21 mouse cellular contexts compared by ENCODE assay signal in the genomic region with DNA sequence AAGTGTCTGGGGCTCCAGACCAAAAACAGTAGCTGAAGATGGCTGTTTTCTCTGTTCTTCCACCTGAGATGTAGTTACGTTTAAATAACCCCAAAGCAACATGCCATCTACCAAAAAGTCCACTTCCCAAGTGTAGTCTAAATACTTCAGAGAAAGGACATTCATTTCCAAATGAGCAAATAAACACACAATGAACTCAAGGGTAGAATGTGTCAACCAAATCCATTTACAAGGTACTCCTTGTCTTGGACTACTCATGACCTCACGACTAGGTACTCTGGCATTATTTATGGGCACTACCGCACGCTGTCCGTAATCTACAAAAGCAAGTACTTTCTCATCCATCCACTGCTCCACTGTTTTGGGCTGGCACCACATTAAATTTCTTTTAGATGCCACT.
DNase-seq lines count a peak whose midpoint lies in the region; ATAC-seq and TF ChIP-seq lines count a peak whose summit lies in the region.
"Had no signal": no experiment of that assay in that cellular context is flagged by ENCODE, and none has a peak within 500 bp of the region (broad histone marks: within the 10 kb centered on the region; RNA-seq: fewer than 3 reads in every experiment).

No protein-coding gene starts in this region.

- H3K27me3 ChIP-seq in lung, postnatal 0 days (replicated peaks; ENCODE audit: insufficient read depth, low read length) = no peaks in the 10 kb centered on the region
- H3K27me3 ChIP-seq: CH12.LX had no signal

- H3K9ac ChIP-seq in lung, postnatal 0 days (replicated peaks; ENCODE audit: low read depth) = no peak overlapping the region

- no peak overlapping the region for H3K27ac ChIP-seq in lung, postnatal 0 days (ENCODE audit: low read length)

- no peaks in the 10 kb centered on the region for H3K36me3 ChIP-seq in lung, postnatal 0 days (ENCODE audit: insufficient read depth, low read length)
- H3K36me3 ChIP-seq: G1E had no signal

- H3K9me3 ChIP-seq in lung, postnatal 0 days (ENCODE audit: low read length) = no peaks in the 10 kb centered on the region

- TF ChIP-seq POLR2A in lung, adult 2 months (IDR thresholded peaks at IDR 0.05; ENCODE audit: borderline replicate concordance, extremely low read depth, low read depth, low read length) = no peak

- no peak overlapping the region for H3K4me3 ChIP-seq in lung, postnatal 0 days (ENCODE audit: low read depth, low read length)
- H3K4me3 ChIP-seq in lung, adult 2 months (replicated peaks; ENCODE audit: extremely low read depth, low read depth, low read length) = no peak overlapping the region

- H3K4me2 ChIP-seq in lung, postnatal 0 days (replicated peaks; ENCODE audit: low read depth, low read length) = no peak overlapping the region

- no peak for TF ChIP-seq CTCF in lung, postnatal 0 days (IDR thresholded peaks at IDR 0.05)
- no peak for TF ChIP-seq CTCF in lung, adult 2 months (IDR thresholded peaks at IDR 0.05; ENCODE audit: insufficient read depth, low read length)

- whole genome bisulfite sequencing in lung, postnatal 0 days = 51% methylated on average over 5 of the region's 5 CpGs
- WGBS in lung, adult 2 months = 67% methylated on average over 5 of the region's 5 CpGs

- peak; percentile 79 for TF ChIP-seq EP300 in lung, postnatal 0 days (IDR thresholded peaks at IDR 0.05)

- no peaks in the 10 kb centered on the region for H3K4me1 ChIP-seq in lung, postnatal 0 days (ENCODE audit: insufficient read depth, low read depth, low read length)
- 0 out of 2 replicates have a peak, but pooled peaks cover 2% of the 10 kb centered on the region for H3K4me1 ChIP-seq in lung, adult 2 months (ENCODE audit: control insufficient read depth, insufficient read depth, low read length)

- peak; percentile 60 for DNase-seq in lung, postnatal 0 days (ENCODE audit: low spot score)
- DNase-seq in lung, adult 2 months = no peak
- peak; percentile 15 for DNase-seq in lung, postnatal 25 days (ENCODE audit: low spot score)
- no peak for DNase-seq in lung, postnatal 4 days
- peak; percentile 3 for DNase-seq in lung, postnatal 36 days
- DNase-seq in lung, postnatal 14 days = no peak
- DNase-seq: adrenal gland, adult 2 months; adrenal gland, adult 8-10 months; adrenal gland, postnatal 10 days; adrenal gland, postnatal 14 days; adrenal gland, postnatal 25 days; adrenal gland, postnatal 36 days; B cell, adult 2 months; cerebellum, adult 11 months; cerebellum, adult 11-12 months; cerebellum, adult 18-20 months had no signal

- peak; percentile 67 for ATAC-seq in lung, postnatal 0 days
- ATAC-seq: activated CD4-positive, CD25-positive, alpha-beta regulatory T cell, adult 4 months; CD4-positive, CD25-positive, alpha-beta regulatory T cell, adult 4 months; Patski had no signal

Comparison
In these comparisons a context has a peak if more than half of its experiments do, and no peak if none do; other contexts are left out.
1. DNase-seq: peak in lung, postnatal 0 days (single experiment), lung, postnatal 25 days (single experiment) and lung, postnatal 36 days (single experiment); none in lung, adult 2 months (single experiment), lung, postnatal 4 days (0 of 2) and lung, postnatal 14 days (single experiment).